Mouse (Mus musculus) lung, postnatal 0 days (tissue): Measurements from ENCODE around the gene 2700049A03Rik.

Source experiments
- CTCF ChIP-seq: IDR thresholded peaks from 2 replicates; pipeline ENCODE4 v1.5.1; 2016; ENCODE audit warnings: antibody characterized with exemption, mild to moderate bottlenecking
- EP300 ChIP-seq: IDR thresholded peaks from 2 replicates; pipeline ENCODE4 v1.6.1; 2016; ENCODE audit warnings: antibody characterized with exemption, mild to moderate bottlenecking, control low read depth

DNA sequence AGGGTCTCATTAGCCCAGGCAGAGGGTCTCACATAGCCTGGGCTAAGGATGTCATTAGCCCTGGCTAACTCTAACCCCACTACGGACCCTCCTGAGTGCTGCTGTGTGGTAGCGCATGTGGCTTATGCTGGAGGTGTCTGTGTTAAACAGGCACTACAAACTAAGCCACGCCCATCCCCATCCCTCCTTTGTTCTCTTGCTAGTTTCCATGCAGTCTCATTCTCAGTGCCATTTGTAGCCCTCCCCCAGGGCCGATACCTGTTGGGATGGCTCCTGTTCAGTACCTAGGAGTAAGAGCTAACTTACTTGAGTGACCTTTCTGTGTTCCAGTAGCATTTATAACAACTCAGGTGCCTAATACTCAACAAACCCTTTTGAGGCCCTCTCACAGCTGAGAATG, 100.4 kb downstream of the 2700049A03Rik start:
- TF ChIP-seq CTCF (no peak), EP300 (no peak)
